ENCODE assay signal across 8 mouse cellular contexts in the genomic region with DNA sequence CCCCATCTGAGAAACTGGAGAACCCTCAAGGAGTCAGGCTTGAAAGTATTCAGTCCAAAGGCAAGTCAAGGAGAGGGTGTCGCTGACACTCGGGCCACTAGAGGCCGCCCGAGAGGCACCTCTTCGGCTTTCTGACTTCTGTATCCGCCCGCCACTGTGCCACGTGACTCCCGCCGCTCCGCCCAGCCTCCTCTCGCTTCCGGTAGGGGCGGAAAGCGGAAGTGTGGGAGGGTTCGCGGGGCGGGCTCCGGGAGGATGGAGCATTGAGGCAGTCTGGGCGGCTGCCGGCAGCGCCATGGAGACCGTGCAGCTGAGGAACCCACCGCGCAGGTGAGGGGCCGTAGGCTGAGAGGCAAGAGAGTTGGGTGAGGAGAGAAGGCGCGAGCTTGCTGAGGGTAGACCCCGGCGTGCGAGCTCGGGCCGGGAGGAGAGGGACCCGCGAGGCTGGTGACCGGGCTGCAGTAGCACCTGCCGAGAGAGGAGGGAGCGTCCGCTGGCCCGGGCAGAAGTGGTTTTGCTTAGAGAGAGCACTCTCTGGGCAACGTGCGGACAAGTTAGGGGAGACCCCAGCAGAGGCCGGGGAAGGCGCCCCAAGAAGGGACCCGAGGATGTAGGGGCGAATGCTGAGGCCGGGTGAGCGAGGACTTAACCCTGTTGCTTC. TPM values are rescaled to one million over a fixed set of nuclear protein-coding genes. Genes with fewer than 3 reads are reported as not detected.
DNase-seq lines count a peak whose midpoint lies in the region; ATAC-seq and TF ChIP-seq lines count a peak whose summit lies in the region.

No protein-coding gene starts in this region.

- DNase-seq in 3134 (ENCODE audit: extremely low read depth, insufficient read length, low spot score), result peak; percentile 94
- DNase-seq in adrenal gland, postnatal 36 days, result peak; percentile 98 to 99
- DNase-seq in heart, adult 2 months, result peak; percentile 98 to 99
- DNase-seq in kidney, adult 8-10 months, result peak; percentile 98 to 99
- DNase-seq in spleen, postnatal 10 days (ENCODE audit: low spot score in 2 of 2), result peak; percentile 95 to 99

- TF ChIP-seq EP300 in heart, adult 2 months (IDR thresholded peaks at IDR 0.05; ENCODE audit: insufficient read depth, low read depth, low read length), result peak; percentile 40

- H3K4me2 ChIP-seq in embryonic facial prominence, embryonic 13.5 days, result peak overlapping the region; percentile 92
- peak overlapping the region; percentile 90 for H3K4me2 ChIP-seq in limb, embryonic 13.5 days (replicated peaks)
- H3K4me2 ChIP-seq in midbrain, embryonic 16.5 days (ENCODE audit: low read length), result peak overlapping the region; percentile 86

- peak; percentile 80 for ATAC-seq in embryonic facial prominence, embryonic 13.5 days (ENCODE audit: insufficient number of reproducible peaks, insufficient read depth, low FRiP score, low TSS enrichment, low read depth)
- ATAC-seq in limb, embryonic 13.5 days (ENCODE audit: low FRiP score, low read depth), result peak; percentile 84
- ATAC-seq in midbrain, embryonic 16.5 days, result peak; percentile 81

- peak; percentile 94; the same call in 1 of the 2 replicates for TF ChIP-seq CTCF in heart, adult 2 months (IDR thresholded peaks at IDR 0.05)

- H3K36me3 ChIP-seq in embryonic facial prominence, embryonic 13.5 days, result no peaks in the 10 kb centered on the region
- peaks cover under 1% of the 10 kb centered on the region; the same call in 1 of the 2 replicates for H3K36me3 ChIP-seq in heart, adult 2 months (ENCODE audit: control insufficient read depth, insufficient read depth, low read length)
- no peaks in the 10 kb centered on the region for H3K36me3 ChIP-seq in limb, embryonic 13.5 days
- no peaks in the 10 kb centered on the region for H3K36me3 ChIP-seq in midbrain, embryonic 16.5 days (ENCODE audit: control insufficient read depth, insufficient read depth, low read length)

- no peaks in the 10 kb centered on the region for H3K9me3 ChIP-seq in embryonic facial prominence, embryonic 13.5 days
- H3K9me3 ChIP-seq in limb, embryonic 13.5 days, result no peaks in the 10 kb centered on the region
- H3K9me3 ChIP-seq in midbrain, embryonic 16.5 days (replicated peaks; ENCODE audit: control insufficient read depth, low read length, poor library complexity, severe bottlenecking), result no peaks in the 10 kb centered on the region

- H3K27ac ChIP-seq in embryonic facial prominence, embryonic 13.5 days, result 0 out of 2 replicates have a peak overlapping the region, but pooled peaks have one; percentile 28
- peak overlapping the region; percentile 88 for H3K27ac ChIP-seq in heart, adult 2 months
- H3K27ac ChIP-seq in limb, embryonic 13.5 days, result peak overlapping the region; percentile 52; the same call in 1 of the 2 replicates
- H3K27ac ChIP-seq in midbrain, embryonic 16.5 days (ENCODE audit: low read length), result peak overlapping the region; percentile 83

- H3K4me3 ChIP-seq in embryonic facial prominence, embryonic 13.5 days, result peak overlapping the region; percentile 95
- peak overlapping the region; percentile 61 for H3K4me3 ChIP-seq in heart, adult 2 months
- peak overlapping the region; percentile 89 for H3K4me3 ChIP-seq in limb, embryonic 13.5 days
- H3K4me3 ChIP-seq in midbrain, embryonic 16.5 days (ENCODE audit: low read depth, low read length), result peak overlapping the region; percentile 94

- WGBS in embryonic facial prominence, embryonic 13.5 days, result under 1% methylated on average over 48 of the region's 48 CpGs
- WGBS in heart, adult 2 months, result 1% methylated on average over 48 of the region's 48 CpGs
- under 1% methylated on average over 48 of the region's 48 CpGs for WGBS in limb, embryonic 13.5 days
- under 1% methylated on average over 47 of the region's 48 CpGs for WGBS in midbrain, embryonic 16.5 days

- intact Hi-C loops in heart, adult 2 months (cut with DNase I), result loop anchor here (5.0 kb wide), 1 partner anchor 82 kb away; a partner anchor contains a TSS

- H3K4me1 ChIP-seq in embryonic facial prominence, embryonic 13.5 days, result peaks cover 27% of the 10 kb centered on the region
- H3K4me1 ChIP-seq in heart, adult 2 months (ENCODE audit: control insufficient read depth, insufficient read depth, low read length), result peaks cover 3% of the 10 kb centered on the region
- H3K4me1 ChIP-seq in limb, embryonic 13.5 days, result peaks cover 28% of the 10 kb centered on the region
- H3K4me1 ChIP-seq in midbrain, embryonic 16.5 days (ENCODE audit: control insufficient read depth, insufficient read depth, low read length), result peaks cover 22% of the 10 kb centered on the region

- H3K27me3 ChIP-seq in embryonic facial prominence, embryonic 13.5 days, result no peaks in the 10 kb centered on the region
- H3K27me3 ChIP-seq in heart, adult 2 months (ENCODE audit: control insufficient read depth, insufficient read depth, low read length), result no peaks in the 10 kb centered on the region
- no peaks in the 10 kb centered on the region for H3K27me3 ChIP-seq in limb, embryonic 13.5 days
- no peaks in the 10 kb centered on the region for H3K27me3 ChIP-seq in midbrain, embryonic 16.5 days (ENCODE audit: control insufficient read depth, insufficient read depth, low read depth, low read length)

- H3K79me2 ChIP-seq in heart, adult 2 months (replicated peaks; ENCODE audit: control insufficient read depth, insufficient read depth, low read length), result peaks cover 8% of the 10 kb centered on the region

- H3K9ac ChIP-seq in embryonic facial prominence, embryonic 13.5 days, result peak overlapping the region; percentile 88
- peak overlapping the region; percentile 91 for H3K9ac ChIP-seq in heart, adult 2 months (ENCODE audit: low read depth, low read length)
- peak overlapping the region; percentile 86 for H3K9ac ChIP-seq in limb, embryonic 13.5 days
- H3K9ac ChIP-seq in midbrain, embryonic 16.5 days (ENCODE audit: low read depth, low read length), result peak overlapping the region; percentile 97

- peak; percentile 95 for TF ChIP-seq POLR2A in heart, adult 2 months (IDR thresholded peaks at IDR 0.05; ENCODE audit: insufficient read depth, low read depth, low read length)

RNA-seq across cellular contexts. Expression of a gene that starts 3.1 kb away (rescaled TPM):
- total RNA-seq in adrenal gland, postnatal 36 days (2021), result 10 to 100 TPM; 32.9 to 41.5 TPM
- polyA plus RNA-seq in embryonic facial prominence, embryonic 13.5 days (2015; fragmentation: Nextera tagmentation; extraction: Ambion mirVana), result 59.1 and 59.3 TPM in 2 replicates
- 10 to 100 TPM; 18.5 to 22.9 TPM for total RNA-seq in heart, adult 2 months (2021)
- 24.7 and 28.7 TPM in 2 replicates for polyA plus RNA-seq in heart, adult 2 months (2012; rRNA removed)
- polyA plus RNA-seq in limb, embryonic 13.5 days (2015; fragmentation: Nextera tagmentation; extraction: Ambion mirVana), result 57.8 and 61.7 TPM in 2 replicates
- polyA plus RNA-seq in midbrain, embryonic 16.5 days (2015; fragmentation: Nextera tagmentation; extraction: Ambion mirVana), result 49.6 and 50.4 TPM in 2 replicates

RNA-seq across cellular contexts. Expression of a gene that starts 3.9 kb away (rescaled TPM):
- 10 to 100 TPM; 27.5 to 32.4 TPM for total RNA-seq in adrenal gland, postnatal 36 days (2021)
- polyA plus RNA-seq in embryonic facial prominence, embryonic 13.5 days (2015; fragmentation: Nextera tagmentation; extraction: Ambion mirVana), result 19.0 and 19.8 TPM in 2 replicates
- total RNA-seq in heart, adult 2 months (2021), result 10 to 100 TPM; 14.3 to 14.7 TPM
- 6.4 and 10.7 TPM in 2 replicates for polyA plus RNA-seq in heart, adult 2 months (2012; rRNA removed)
- polyA plus RNA-seq in limb, embryonic 13.5 days (2015; fragmentation: Nextera tagmentation; extraction: Ambion mirVana), result 17.5 and 20.1 TPM in 2 replicates
- polyA plus RNA-seq in midbrain, embryonic 16.5 days (2015; fragmentation: Nextera tagmentation; extraction: Ambion mirVana), result 17.2 and 20.1 TPM in 2 replicates

RNA-seq across cellular contexts. Expression of a gene that starts 48.8 kb away (rescaled TPM):
- total RNA-seq in adrenal gland, postnatal 36 days (2021), result 1 to 10 TPM; 1.2 to 1.9 TPM
- polyA plus RNA-seq in embryonic facial prominence, embryonic 13.5 days (2015; fragmentation: Nextera tagmentation; extraction: Ambion mirVana), result 1.6 and 2.8 TPM in 2 replicates
- under 1 TPM; 0.32 to 0.63 TPM for total RNA-seq in heart, adult 2 months (2021)
- polyA plus RNA-seq in heart, adult 2 months (2012; rRNA removed), result 0.73 and 0.90 TPM in 2 replicates
- 3.2 and 3.7 TPM in 2 replicates for polyA plus RNA-seq in limb, embryonic 13.5 days (2015; fragmentation: Nextera tagmentation; extraction: Ambion mirVana)
- polyA plus RNA-seq in midbrain, embryonic 16.5 days (2015; fragmentation: Nextera tagmentation; extraction: Ambion mirVana), result 1.8 and 2.5 TPM in 2 replicates

Comparison
In these comparisons a context has a peak if more than half of its experiments do, and no peak if none do; other contexts are left out.
1. Peak in every context shown above with its lines: DNase-seq, ATAC-seq, H3K4me3 ChIP-seq and H3K27ac ChIP-seq.
2. H3K27ac ChIP-seq: peak in every context shown above with its lines; median percentile 88 in heart, adult 2 months; 83 in midbrain, embryonic 16.5 days; 52 in limb, embryonic 13.5 days; 28 in embryonic facial prominence, embryonic 13.5 days.